Mouse (Mus musculus) c-Kit-positive CD71-positive TER-119-negative erythroid progenitor cells, embryonic 14.5 days (primary cell): Measurements from ENCODE around the gene Pf4.

Experiments used
- DNase-seq: peaks from one replicate; pipeline ENCODE4 v3.0.0-alpha.2; 2013; ENCODE audit warnings: low read depth

Pf4 gene

GRCm38 (mm10) chr5:90771880-90772653 is at the start of gene Pf4:
Pf4 (plus strand) TSS chr5:90772435.
- DNase-seq = no peak

DNA sequence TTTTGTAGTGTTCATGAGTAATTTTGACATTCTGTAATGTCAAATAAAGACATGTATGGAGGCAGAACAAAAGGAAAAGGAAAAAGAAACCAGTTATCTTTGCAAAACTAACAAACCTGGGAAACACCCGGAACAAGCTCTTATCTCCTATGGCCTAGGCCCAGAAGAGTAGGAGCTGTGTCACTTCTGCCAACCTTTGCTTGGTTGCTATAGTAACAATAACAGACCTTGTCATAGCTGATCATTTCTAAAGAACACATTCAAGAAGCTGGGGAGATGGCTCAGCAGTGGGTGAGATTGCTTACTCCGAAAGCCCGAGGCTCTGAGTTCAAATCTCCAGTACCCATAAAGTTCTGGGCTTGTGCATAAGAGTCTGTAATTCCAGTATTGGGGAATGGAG is 49.6 kb upstream of the Pf4 start:
- no peak for DNase-seq

- DNase-seq = no peak
These were observed 44.0 kb upstream of the Pf4 start for GRCm38 (mm10) chr5:90728254-90728653.

DNA sequence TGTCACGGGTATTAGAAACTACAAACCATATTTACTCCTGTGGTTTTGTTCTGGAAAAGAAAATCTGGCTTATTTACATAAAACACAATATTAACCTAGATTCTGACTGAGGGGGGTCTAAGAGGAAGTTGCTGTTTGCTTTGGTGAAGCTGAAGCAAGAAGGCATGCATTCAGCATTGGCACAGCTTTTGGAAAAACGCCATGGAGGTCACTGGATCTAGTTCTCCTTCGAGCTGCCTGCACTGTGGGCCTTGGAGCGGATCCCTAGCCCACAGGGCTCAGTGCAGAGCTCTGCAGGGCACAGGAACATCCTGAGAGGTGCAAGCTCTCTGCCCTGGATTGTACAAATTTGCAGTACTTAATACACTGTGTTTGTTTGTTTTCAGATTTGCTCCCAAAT is 40.8 kb upstream of the Pf4 start:
- no peak for DNase-seq

DNA sequence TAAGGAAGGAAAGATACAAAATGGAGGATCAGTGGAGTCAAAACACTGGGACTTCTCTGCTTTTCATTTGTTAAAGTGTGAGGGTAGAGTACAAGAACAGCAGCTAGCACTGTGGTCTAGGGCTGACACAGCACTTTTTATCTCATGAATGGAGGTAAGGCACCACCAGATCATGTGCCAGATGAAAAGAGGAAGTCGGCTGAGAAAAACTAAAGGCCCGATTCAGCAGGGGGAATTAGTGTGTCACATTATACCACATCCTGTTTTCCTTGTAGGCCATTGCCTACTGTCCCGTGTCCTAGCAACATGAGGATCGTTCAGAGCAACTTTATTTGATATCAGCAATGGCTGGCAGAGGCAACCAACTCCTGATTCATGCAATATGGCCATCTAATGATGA is 30.2 kb upstream of the Pf4 start:
- DNase-seq = no peak

DNA sequence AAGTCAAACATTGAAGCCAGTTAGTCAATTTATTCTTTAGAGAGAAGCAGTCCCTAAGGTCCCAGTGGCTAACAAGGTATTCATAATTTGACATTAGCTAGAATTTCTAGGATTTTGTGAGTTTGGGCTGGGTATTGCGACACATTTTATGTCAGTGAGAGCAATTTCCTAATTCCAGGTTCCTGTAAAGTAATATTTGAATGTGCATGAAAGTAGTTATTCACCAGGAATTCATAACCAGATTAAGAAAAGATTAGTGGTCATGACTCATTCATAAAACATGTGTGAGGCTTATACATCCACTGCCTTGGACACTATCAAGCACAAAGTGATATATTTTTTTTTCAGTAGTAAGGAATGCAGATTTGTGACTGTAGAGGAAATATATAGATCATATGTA is 18.3 kb upstream of the Pf4 start:
- DNase-seq = no peak

GRCm38 (mm10) chr5:90758020-90758605 is 14.1 kb upstream of the Pf4 start:
- DNase-seq = no peak

GRCm38 (mm10) chr5:90759077-90760065 is 12.9 kb upstream of the Pf4 start, which contains the start of gene Cxcl5:
Cxcl5 (plus strand) TSS chr5:90759360.
- no peak for DNase-seq

DNA sequence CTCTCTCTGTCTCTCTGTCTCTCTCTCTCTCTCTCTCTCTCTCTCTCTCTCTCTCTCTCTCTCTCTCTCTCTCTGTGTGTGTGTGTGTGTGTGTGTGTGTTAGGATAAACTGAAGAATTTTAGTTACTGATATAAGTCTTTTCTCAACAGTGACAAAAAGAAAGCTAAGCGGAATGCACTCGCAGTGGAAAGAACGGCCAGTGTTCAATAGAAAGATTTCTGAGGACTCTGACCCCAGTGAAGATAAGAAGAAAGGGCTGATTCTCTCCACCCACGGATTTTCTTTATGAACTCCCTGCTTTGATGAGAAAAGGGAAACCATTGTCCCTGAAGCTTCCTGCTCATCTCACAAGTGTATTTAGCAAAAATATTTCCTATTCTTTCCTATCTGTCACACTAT is 11.9 kb upstream of the Pf4 start:
- DNase-seq = no peak

DNA sequence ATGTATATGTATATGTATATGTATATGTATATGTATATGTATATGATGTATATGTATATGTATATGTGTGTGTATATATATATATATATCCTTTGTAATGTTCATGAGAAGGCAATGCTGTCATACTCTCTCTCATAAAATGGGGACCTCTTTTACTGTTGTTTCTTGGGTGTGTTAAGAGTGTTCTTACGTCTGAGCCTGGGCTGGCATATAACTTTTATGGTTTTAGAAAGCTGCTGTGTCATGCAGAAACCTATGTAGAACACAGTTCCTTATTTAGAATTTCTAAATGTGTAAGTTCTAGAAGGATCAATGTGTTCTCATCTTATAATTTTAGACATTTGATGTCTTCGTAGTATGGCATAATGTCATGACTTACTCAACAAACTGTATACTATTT is 11.4 kb upstream of the Pf4 start:
- no peak for DNase-seq

DNA sequence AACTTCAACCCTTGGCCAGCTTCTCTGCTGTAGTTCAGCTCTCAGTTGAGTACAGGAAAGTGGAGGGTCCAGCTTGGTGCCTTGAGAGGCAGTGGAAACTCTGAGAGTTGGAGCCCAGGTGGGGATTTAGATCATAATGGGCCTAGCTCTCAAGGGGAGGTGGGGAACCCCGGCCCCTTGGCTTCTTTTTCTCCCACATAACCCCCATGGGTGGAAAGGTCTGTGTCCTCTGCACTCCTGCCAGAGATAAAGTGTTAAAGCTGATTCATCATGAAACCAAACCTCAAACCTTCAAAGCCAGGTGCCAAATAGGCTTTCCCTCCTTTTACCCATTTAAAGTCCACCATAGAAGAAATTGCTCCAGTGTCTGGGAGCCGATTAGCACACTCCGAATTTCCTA is 10.4 kb upstream of the Pf4 start:
- no peak for DNase-seq

DNA sequence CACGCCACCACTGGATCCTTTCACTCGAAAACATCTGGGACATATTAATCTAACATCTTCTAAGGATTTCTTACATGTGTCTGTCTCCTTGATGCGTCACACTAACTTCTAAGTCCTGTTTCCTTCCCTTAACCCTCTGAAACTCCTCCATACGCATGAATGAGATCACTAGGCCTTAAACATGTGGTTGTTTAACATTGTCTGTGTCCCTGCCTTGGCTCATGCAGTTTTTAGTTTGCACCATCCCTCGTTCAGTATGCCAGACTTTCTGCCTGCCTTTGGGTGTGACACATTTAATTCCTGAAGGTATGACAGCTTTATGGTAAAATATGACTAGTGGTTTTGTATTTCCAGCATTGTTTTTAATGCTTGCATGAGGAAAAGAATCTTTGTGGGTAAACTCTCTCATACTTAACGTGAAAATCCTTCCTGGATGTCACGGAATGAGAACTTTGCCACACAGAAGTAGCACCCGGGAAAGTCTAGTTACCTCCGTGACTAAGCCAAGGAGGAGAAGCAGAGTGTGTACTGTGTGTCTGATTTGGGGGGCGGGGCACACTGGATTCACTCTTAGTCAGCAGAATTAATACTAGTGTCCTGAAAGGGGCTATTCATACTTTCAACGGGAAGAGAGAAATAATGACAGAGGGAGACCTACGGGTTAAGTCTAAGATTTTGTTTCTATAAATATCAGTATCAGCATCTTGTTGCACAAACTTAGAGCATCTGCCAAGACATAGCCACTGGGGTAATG is 8.1 kb upstream of the Pf4 start:
- DNase-seq = no peak

- no peak for DNase-seq
These were observed 6.2 kb upstream of the Pf4 start for GRCm38 (mm10) chr5:90765821-90766606.

GRCm38 (mm10) chr5:90768218-90768617 is 4.0 kb upstream of the Pf4 start, which contains the start of gene Ppbp:
Ppbp (plus strand) TSS chr5:90768518.
- no peak for DNase-seq

- no peak for DNase-seq
These were observed 866 bp upstream of the Pf4 start for GRCm38 (mm10) chr5:90771369-90771768.

DNA sequence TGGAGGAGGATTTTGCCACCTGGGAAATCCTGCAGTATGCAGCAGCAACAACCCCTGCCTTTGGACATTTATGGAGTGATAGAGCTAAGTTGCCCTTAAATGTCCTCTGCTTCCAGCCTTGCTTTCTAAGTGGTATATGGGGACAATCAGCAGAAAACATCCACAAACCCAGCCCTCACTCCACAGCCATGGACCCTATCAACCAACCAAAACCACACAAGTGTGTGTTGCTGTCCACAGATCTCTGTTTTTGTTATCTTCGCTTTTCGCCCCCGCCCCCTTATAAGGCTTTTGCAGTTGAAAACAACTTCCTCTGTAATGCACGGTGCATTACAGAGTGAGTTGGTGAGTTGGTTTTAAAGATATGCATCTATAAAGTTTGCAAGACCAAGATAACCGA is 3.3 kb downstream of the Pf4 start:
- DNase-seq = peak; percentile 10

- DNase-seq = no peak
These were observed 5.4 kb downstream of the Pf4 start for GRCm38 (mm10) chr5:90777621-90778020.

DNA sequence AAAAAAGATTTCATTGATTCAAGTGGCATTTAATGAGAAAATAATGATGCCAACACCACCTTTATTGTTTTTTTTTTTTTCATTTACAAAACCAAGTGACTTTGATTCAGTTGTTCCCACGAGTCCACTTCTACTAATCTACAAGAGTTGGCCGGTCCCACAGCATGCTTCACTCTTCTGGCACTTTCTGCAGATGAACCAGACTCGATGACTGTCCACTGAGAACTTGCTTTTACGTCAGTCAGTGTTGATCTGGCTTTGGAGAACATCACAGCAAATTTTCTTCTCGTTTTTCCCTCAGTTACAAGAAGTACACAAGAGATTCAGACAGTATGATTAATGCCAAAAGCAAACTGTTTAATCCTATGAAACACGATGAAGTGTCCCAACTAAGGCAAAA is 6.6 kb downstream of the Pf4 start:
- no peak for DNase-seq

- DNase-seq = no peak
These were observed 11.5 kb downstream of the Pf4 start for GRCm38 (mm10) chr5:90783697-90784096.

GRCm38 (mm10) chr5:90785659-90786588 is 13.7 kb downstream of the Pf4 start, which contains the start of gene Cxcl3:
Cxcl3 (plus strand) TSS chr5:90786103.
- no peak for DNase-seq
